Mouse (Mus musculus) forebrain, postnatal 0 days (tissue): ENCODE data around the gene 6430571L13Rik. TPM values are rescaled to one million over a fixed set of nuclear protein-coding genes. Genes with fewer than 3 reads are reported as not detected.
A peak's percentile ranks its signal among the peaks of the same experiment; 100 is the strongest.

Source experiments
- ATAC-seq: fragments of 200-750 bp; cut with Nextera tagmentation; 2 replicates; pipeline ENCODE4 v1.8.0; 2017; ENCODE audit warnings: mild to moderate bottlenecking, moderate library complexity
- DNase-seq: peaks from one replicate; pipeline ENCODE4 v3.0.0-alpha.2; 2015
- H3K27ac ChIP-seq: fragments of 300-500 bp; sonication (generic); 2 replicates; pipeline ENCODE4 v1.5.1; 2014; ENCODE audit warnings: low read depth, mild to moderate bottlenecking, antibody characterized with exemption, low read length, moderate library complexity, mixed read lengths
- H3K27me3 ChIP-seq: fragments of 300-500 bp; sonication (generic); 2 replicates; pipeline ENCODE4 v1.6.1; 2014; ENCODE audit warnings: mild to moderate bottlenecking, low read length, mixed read lengths; ENCODE audit not compliant: insufficient read depth
- H3K36me3 ChIP-seq: fragments of 300-500 bp; sonication (generic); 2 replicates; pipeline ENCODE4 v1.6.1; 2014; ENCODE audit warnings: mild to moderate bottlenecking, moderate library complexity; ENCODE audit not compliant: insufficient read depth
- H3K4me1 ChIP-seq: fragments of 300-500 bp; sonication (generic); 2 replicates; pipeline ENCODE4 v1.6.1; 2014; ENCODE audit warnings: antibody characterized with exemption; ENCODE audit not compliant: insufficient read depth
- H3K4me2 ChIP-seq: fragments of 300-500 bp; sonication (generic); 2 replicates; pipeline ENCODE4 v1.6.1; 2014; ENCODE audit warnings: low read depth, mild to moderate bottlenecking, moderate library complexity
- H3K4me3 ChIP-seq: fragments of 300-500 bp; sonication (generic); 2 replicates; pipeline ENCODE4 v1.5.1; 2014; ENCODE audit warnings: low read depth, low read length, mixed read lengths
- H3K9ac ChIP-seq: fragments of 300-500 bp; sonication (generic); 2 replicates; pipeline ENCODE4 v1.6.1; 2014; ENCODE audit warnings: mild to moderate bottlenecking
- H3K9me3 ChIP-seq: fragments of 300-500 bp; sonication (generic); 2 replicates; pipeline ENCODE4 v1.6.1; 2016; ENCODE audit warnings: low read length
- CTCF ChIP-seq: sonication (generic); IDR thresholded peaks from 2 replicates; pipeline ENCODE4 v1.5.1; 2016; ENCODE audit warnings: antibody characterized with exemption, control low read depth, low read depth
- WGBS: fragments of 180-500 bp; shearing (Covaris S2); extraction: QIAGEN DNeasy Blood & Tissue Kit; methylation state at CpG from one replicate; pipeline ENCODE4 v1.1.7; 2014; 5-methylcytosine and 5-hydroxymethylcytosine counted together
- polyA plus RNA-seq: library from polyadenylated mRNA; unstranded; fragments of >200 nt; fragmentation: Nextera tagmentation; extraction: Ambion mirVana; gene quantifications from 2 replicates; pipeline ENCODE4 v1.2.1, GENCODE M21; 2015
- total RNA-seq: library from RNA; depleted of rRNA; stranded (reverse); fragments of >200 nt; gene quantifications from 2 replicates; pipeline ENCODE4 v1.2.3, GENCODE M21; 2014

Gene 6430571L13Rik
- total and polyA plus RNA-seq, 2 experiments from 2014 or later = 6.0 to 7.2 TPM

DNA sequence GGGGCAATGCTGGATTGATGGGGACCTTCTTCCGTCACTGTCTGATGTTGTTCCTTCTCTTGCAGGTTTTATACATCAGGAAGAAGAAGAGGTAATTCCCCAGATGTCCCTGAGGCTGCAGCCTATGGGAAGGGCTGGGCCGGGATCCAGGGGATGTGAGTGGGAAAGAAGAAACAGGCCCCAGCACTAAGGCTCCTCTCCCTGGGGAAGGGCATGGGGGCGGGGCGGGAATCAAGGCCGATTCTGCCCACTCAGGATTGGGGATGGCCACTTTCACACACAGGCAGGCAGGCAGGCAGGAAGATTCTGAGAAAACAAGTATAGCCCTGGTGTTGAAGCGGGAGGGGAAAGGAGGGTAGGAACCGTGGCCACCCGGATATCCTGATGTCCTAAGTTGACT, 5.7 kb downstream of the 6430571L13Rik start:
- H3K36me3 ChIP-seq = 0 out of 2 replicates have a peak, but pooled peaks cover 5% of the 10 kb centered on the region
- 87% methylated on average over 8 of the region's 8 CpGs for WGBS
- ATAC-seq = no peak
- no peak overlapping the region for H3K4me3 ChIP-seq
- H3K4me1 ChIP-seq = peaks cover 2% of the 10 kb centered on the region
- H3K27ac ChIP-seq = no peak overlapping the region
- H3K9ac ChIP-seq = no peak overlapping the region
- no peak for DNase-seq
- no peaks in the 10 kb centered on the region for H3K9me3 ChIP-seq
- H3K4me2 ChIP-seq = no peak overlapping the region
- no peaks in the 10 kb centered on the region for H3K27me3 ChIP-seq
- TF ChIP-seq CTCF = no peak

DNA sequence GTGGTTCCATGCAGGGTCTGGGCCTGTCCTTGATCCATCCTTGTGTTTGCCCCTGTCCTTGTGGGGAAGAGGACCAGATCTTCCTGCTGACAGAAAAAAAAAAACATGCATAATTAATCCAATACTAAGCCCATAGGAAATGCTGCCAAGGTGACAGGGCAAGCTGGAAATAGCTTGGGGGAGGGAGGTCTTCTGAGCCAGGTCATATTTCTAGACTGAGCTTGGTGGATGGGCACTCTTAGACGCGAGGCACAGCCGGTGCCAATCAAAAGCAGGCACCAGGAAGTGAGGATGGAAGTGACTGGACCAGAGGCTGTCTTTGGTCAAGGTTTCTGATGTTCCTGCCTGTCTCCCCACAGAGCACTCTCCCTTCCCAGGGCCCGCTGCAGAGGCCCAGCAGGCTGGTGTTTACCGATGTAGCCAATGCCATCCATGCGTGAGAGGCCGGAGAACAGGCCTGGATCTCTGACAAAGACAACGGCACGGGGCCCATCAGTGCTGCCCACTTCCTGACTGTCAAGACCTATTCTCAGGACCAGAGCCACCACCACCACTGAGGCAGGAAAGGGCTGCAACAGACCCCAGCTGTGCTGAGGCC, 7.3 kb downstream of the 6430571L13Rik start:
- no peaks in the 10 kb centered on the region for H3K4me1 ChIP-seq
- H3K9ac ChIP-seq = no peak overlapping the region
- DNase-seq (no peak), ATAC-seq (no peak)
- no peak overlapping the region for H3K27ac ChIP-seq
- no peaks in the 10 kb centered on the region for H3K27me3 ChIP-seq
- 0 out of 2 replicates have a peak, but pooled peaks cover 5% of the 10 kb centered on the region for H3K36me3 ChIP-seq
- H3K9me3 ChIP-seq = no peaks in the 10 kb centered on the region
- no peak overlapping the region for H3K4me2 ChIP-seq
- H3K4me3 ChIP-seq = no peak overlapping the region
- TF ChIP-seq CTCF = no peak
- WGBS = 81% methylated on average over 9 of the region's 9 CpGs

DNA sequence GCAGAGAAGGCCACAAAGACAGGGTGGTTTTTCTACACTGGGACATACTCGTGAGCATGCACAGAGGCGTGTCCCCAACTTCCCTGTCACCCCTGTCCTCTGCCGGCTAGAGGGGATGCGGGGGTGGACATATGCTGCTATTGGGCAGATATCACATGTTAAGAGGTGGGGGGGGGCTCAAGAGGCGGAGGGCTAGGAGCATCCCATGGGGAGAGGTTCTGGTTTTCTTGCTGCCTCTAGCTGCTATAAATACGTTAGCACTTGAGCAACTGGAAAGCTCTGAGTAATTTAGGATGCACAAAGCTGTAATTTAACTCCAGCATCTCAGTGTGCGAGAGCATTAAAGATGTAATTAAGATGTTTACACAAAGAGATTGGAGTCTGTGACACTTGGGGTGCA, 8.9 kb downstream of the 6430571L13Rik start:
- TF ChIP-seq CTCF = no peak
- Histone ChIP-seq H3K9ac (no peak overlapping the region), H3K4me1 (no peaks in the 10 kb centered on the region), H3K4me3 (no peak overlapping the region), H3K4me2 (no peak overlapping the region), H3K9me3 (no peaks in the 10 kb centered on the region), H3K27ac (no peak overlapping the region), H3K36me3 (0 out of 2 replicates have a peak, but pooled peaks cover 5% of the 10 kb centered on the region), H3K27me3 (no peaks in the 10 kb centered on the region)
- ATAC-seq (no peak), DNase-seq (no peak)
- 69% methylated on average over 7 of the region's 7 CpGs for WGBS

DNA sequence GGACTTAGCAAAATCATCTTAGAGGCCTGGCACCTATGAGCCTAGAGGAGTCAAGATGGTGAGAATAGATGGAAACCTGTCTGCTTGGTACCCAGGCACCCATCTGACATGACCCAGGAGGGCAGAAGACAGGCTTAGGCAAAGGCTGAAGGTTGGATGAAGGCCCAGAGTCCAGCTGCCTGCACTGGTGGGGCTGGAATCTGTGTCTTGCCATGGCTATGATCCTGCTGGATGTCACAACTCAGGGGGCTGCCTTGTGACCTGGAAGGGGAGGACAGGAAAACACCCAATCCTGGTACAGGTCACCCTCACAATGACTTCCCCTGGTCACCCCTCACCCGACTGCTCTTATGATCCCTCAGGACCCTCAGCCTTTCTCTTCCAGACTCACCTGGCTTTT, 14.4 kb downstream of the 6430571L13Rik start:
- 80% methylated on average over 1 of the region's 1 CpGs for WGBS
- Histone ChIP-seq H3K27me3 (peaks cover 4% of the 10 kb centered on the region; the same call in 1 of the 2 replicates), H3K9ac (no peak overlapping the region), H3K27ac (no peak overlapping the region), H3K9me3 (no peaks in the 10 kb centered on the region), H3K4me2 (no peak overlapping the region), H3K36me3 (no peaks in the 10 kb centered on the region), H3K4me1 (no peaks in the 10 kb centered on the region), H3K4me3 (no peak overlapping the region)
- no peak for TF ChIP-seq CTCF
- no peak for ATAC-seq
- no peak for DNase-seq

DNA sequence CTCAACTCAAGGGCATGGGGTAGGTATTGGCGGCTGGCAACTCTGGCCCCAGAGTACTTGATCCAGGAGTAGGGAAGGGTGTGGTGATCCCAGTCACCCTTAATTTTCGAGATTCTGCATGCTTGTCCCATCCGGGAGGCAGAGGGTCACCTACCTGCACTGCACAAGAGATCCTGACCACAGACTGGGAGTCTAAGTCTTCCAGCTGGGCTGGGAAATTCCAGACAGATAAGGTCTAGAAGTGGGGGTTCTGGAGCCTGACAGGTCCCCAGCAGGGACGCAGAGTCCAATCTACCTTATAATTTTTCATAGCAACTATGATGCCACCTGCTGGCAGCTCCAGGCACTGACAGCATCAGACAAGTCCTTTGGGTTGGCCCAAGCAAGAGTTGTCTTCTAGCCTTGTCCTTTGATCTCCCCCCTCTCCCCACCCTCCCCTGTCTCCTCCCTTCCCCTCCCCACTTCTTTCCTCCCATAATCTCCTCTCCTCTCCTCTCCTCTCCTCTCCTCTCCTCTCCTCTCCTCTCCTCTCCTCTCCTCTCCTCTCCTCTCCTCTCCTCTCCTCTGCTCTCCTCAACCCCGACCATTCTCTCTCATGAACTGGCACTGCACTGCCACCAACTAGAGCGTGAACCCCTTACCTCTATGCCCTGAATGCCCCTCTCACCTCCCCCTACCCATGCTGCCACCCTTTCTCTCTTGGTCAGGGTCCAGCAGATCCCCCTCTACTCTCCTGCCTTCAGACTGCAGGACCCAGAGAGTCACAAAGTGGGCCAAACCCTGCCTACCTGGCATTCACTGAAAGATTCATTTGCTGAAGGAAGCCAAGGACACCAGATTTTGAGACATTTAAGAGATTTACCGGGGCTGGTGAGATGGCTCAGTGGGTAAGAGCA, 15.7 kb downstream of the 6430571L13Rik start:
- Histone ChIP-seq H3K9ac (no peak overlapping the region), H3K27me3 (peaks cover 4% of the 10 kb centered on the region; the same call in 1 of the 2 replicates), H3K4me1 (no peaks in the 10 kb centered on the region), H3K9me3 (no peaks in the 10 kb centered on the region), H3K36me3 (no peaks in the 10 kb centered on the region), H3K27ac (no peak overlapping the region), H3K4me2 (no peak overlapping the region), H3K4me3 (no peak overlapping the region)
- 51% methylated on average over 6 of the region's 7 CpGs for WGBS
- ATAC-seq (no peak), DNase-seq (peak; percentile 77)
- TF ChIP-seq CTCF = peak; percentile 74

DNA sequence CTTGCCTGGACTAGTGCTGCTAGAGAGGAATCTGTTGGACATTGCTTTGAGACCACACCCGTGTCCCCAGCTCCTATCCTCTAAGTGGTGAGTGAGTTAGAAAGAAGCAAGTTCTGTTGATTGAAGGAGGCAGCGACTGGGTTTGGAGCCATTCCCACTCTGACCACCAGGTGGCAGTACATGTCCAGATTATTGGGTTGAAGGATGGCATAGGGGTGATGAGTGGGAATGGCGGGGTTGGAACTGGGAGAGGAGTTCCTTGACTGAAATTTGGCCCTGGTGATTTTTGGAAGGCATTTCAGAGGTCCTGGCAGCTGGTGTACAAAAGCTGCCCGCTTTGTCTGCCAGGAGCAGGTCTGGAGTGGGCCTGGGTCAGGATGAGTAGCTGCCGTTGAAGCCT, 17.2 kb downstream of the 6430571L13Rik start:
- Histone ChIP-seq H3K4me3 (no peak overlapping the region), H3K27me3 (peaks cover 4% of the 10 kb centered on the region; the same call in 1 of the 2 replicates), H3K9ac (no peak overlapping the region), H3K4me2 (no peak overlapping the region), H3K27ac (no peak overlapping the region), H3K9me3 (no peaks in the 10 kb centered on the region), H3K4me1 (no peaks in the 10 kb centered on the region), H3K36me3 (no peaks in the 10 kb centered on the region)
- peak; percentile 80 for ATAC-seq
- TF ChIP-seq CTCF = peak; percentile 98
- DNase-seq = peak; percentile 91
- 12% methylated on average over 5 of the region's 5 CpGs for WGBS

DNA sequence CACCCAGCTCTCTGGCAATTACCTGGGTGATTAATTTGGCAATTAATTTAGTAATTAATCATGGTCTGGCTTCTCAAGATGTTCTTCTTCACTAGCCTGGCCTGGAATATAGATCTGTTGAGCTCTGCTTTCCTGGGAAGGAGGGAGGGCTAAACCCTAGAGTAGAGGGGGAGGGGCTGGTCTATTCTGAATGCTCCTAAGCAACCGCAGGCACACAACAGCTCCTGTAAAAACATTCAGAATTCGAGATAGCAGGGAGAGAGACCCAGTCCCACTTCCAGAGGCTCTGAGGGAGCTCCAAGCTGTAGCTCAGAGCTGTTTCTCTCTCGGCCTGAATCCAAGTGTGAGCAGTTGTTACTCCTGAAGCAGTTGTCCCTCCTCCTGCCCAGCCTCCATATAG, 20.6 kb downstream of the 6430571L13Rik start:
- peak; percentile 58 for ATAC-seq
- H3K9me3 ChIP-seq = no peaks in the 10 kb centered on the region
- H3K4me2 ChIP-seq = no peak overlapping the region
- H3K36me3 ChIP-seq = no peaks in the 10 kb centered on the region
- H3K4me1 ChIP-seq = no peaks in the 10 kb centered on the region
- H3K9ac ChIP-seq = no peak overlapping the region
- H3K27ac ChIP-seq = no peak overlapping the region
- whole genome bisulfite sequencing = 16% methylated on average over 3 of the region's 3 CpGs
- no peak overlapping the region for H3K4me3 ChIP-seq
- TF ChIP-seq CTCF = no peak
- no peak for DNase-seq
- peaks cover 4% of the 10 kb centered on the region for H3K27me3 ChIP-seq
